Mouse (Mus musculus) lung, adult 2 months (tissue): ENCODE measurements around the gene Gskip.

Source experiments
- CTCF ChIP-seq: fragments of 200-500 bp; IDR thresholded peaks from 2 replicates; pipeline ENCODE4 v1.5.1; 2011; ENCODE audit warnings: mild to moderate bottlenecking, low read length, control low read depth; ENCODE audit not compliant: insufficient read depth
- POLR2A ChIP-seq: fragments of 200-500 bp; IDR thresholded peaks from 2 replicates; pipeline ENCODE4 v1.6.1; 2011; ENCODE audit warnings: low read depth, mild to moderate bottlenecking, control low read depth, low read length, borderline replicate concordance; ENCODE audit errors: extremely low read depth

DNA sequence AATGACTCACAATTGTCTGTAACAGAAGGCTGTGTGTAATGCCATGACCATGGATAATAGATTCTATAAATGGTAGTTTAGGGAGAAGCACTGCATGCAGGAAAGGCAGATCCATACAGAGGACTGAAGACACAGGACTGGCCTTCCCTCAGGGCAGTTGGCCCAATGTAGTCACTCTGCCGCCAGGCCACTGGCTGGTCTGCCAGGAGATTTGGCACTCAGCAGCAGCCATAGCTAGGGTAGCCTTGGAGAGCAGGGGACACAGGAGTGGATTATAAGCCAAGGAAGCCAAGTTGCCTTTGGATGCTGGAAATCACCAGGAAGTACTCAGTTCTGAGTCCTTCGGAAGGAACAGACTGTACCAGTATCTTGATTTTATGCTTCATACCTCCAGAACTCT, 9.4 kb downstream of the Gskip start:
- TF ChIP-seq CTCF, result no peak
- TF ChIP-seq POLR2A, result no peak
